Mouse (Mus musculus) embryonic stem cell, embryonic (primary cell): ENCODE data around the gene Setd1a.
"Not testable (repeated sequence)": the region's sequence is repeated elsewhere in the genome, so short reads cannot be mapped to it uniquely, and the experiment has no call there.

Source experiments
- CTCF ChIA-PET, 4 experiments: fragments of 300-600 bp in 2 of 4; fragments of 350-600 bp in 2 of 4; sonication (Branson Sonifier 250); formaldehyde crosslinking; loops; one replicate each; lab custom pipeline; 2022; ENCODE audit warnings: inconsistent platforms in 2 of 4; lab: Charles Lee
- POLR2A ChIA-PET, 4 experiments: fragments of 300-600 bp in 2 of 4; fragments of 350-600 bp in 2 of 4; sonication (Branson Sonifier 250); formaldehyde crosslinking; loops; one replicate each; lab custom pipeline; 2022; ENCODE audit warnings: antibody characterized with exemption in 4 of 4, inconsistent platforms in 1 of 4; lab: Charles Lee

Gene Setd1a

DNA sequence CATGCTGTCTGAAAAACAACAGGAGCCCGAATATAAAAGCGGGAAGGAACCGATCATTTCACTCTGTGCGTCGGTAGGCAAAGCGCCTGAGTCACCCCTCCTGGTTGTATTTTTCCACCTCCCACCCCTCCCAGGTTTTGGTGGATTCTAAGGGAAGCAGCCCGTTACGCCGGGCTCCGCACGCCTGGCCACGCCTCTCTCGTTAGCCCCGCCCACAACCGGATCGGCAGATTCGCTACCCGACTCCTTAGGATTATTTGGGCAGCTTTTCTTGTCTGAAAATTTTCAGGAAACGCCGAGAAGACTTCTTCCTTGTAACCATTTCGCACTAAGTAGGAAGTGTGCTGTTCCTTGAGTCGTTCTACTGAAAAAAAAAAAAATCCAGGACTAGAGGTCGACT is at the start of gene Setd1a:
Setd1a (plus strand) TSS at position 245 of the 400 bp plus-strand sequence.
- CTCF ChIA-PET, result interaction anchor here in 2 of 4 experiments (0.6 to 1.5 kb wide), 9 partner anchors 8 to 120 kb away, joined by 3 to 8 read pairs (median 4); partner anchors contain the start of gene Hsd3b7 (in 1 of the 2)
- POLR2A ChIA-PET, result interaction anchor here (0.5 to 7.6 kb wide), 89 partner anchors 8 to 958 kb away, joined by 3 to 56 read pairs (median 4); partner anchors contain the start of genes Hsd3b7 (in 4 of the 4), Fus (in 3 of the 4), Kat8 (in 3 of the 4) and Ctf1 (in 2 of the 4)

DNA sequence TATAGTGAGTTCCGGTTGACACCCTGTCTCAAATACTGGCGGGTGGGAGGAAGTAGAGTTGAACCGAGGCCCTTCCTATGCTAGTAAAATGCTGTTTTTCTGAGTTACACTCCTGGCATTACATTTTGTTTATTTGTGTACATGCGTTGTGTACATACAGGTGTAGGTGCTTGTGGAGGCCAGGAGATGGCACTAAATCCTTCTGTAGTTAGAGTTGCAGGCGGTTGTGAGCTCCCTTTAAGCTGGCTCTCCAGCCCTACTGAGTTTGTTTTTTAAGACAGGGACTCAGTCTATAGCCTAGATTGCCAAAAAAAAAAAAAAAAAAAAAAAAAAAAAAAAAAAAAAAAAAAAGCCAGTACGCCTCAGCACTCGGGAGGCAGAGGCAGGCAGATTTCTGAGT is 48.6 kb upstream of the Setd1a start:
- ChIA-PET CTCF (interaction anchor here (0.5 to 2.3 kb wide), 52 partner anchors 11 to 1325 kb away, joined by 3 to 19 read pairs (median 5); partner anchors contain the start of genes Fbxl19 (in 4 of the 4), Ctf1 (in 2 of the 4), Stx1b (in 1 of the 4) and Stx4a (in 1 of the 4)), POLR2A (interaction anchor here (0.5 to 2.6 kb wide), 32 partner anchors 8 to 1226 kb away, joined by 3 to 11 read pairs (median 3); partner anchors contain the start of genes Ccdc189 (in 1 of the 4), Ctf1 (in 1 of the 4), Fbxl19 (in 1 of the 4) and Rnf40 (in 1 of the 4))

DNA sequence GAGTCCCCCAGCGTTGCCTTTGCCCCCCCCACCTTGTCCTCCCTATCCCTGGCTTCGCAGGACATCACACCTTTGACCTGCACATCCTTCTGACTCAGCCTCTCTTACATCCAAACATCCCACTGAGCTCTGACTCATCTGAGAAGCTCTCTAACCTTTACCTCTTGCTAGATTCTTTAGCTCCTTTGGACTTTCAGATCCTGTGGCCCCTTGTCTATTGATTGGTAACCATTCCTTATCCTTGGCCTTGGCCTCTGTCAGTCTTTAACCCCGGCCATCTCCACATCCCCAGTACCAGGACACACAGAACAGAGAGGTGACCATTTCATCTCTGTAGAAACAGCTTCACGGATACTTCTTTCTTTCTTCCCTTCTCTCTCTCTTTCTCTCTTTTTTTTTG is 46.3 kb upstream of the Setd1a start:
- ChIA-PET CTCF (interaction anchor here in 2 of 4 experiments (0.6 to 1.7 kb wide), 4 partner anchors 18 to 86 kb away, joined by 3 to 5 read pairs (median 4); no protein-coding TSS in a partner anchor), POLR2A (interaction anchor here in 3 of 4 experiments (0.6 to 2.6 kb wide), 10 partner anchors 9 to 236 kb away, joined by 3 to 8 read pairs (median 4); partner anchors contain the start of genes Fbxl19 (in 2 of the 3) and Ctf1 (in 1 of the 3))

DNA sequence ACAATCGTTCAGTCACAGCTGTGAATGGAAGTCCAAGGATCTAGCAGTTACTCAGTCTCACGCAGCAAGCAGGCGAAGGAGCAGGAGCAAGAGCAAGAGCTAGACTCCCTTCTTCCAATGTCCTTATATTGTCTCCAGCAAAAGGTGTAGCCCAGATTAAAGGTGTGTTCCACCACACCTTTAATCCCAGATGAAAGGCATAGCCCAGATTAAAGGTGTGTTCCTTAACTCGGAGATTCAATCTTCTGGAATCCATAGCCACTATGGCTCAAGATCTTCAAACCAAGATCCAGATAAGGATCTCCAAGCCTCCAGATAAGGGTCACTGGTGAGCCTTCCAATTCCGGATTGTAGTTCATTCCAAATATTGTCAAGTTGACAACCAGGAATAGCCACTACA is 44.4 kb upstream of the Setd1a start, which contains the start of gene Ctf2:
Ctf2 (minus strand) TSS at position 101 of the 400 bp plus-strand sequence.
- POLR2A ChIA-PET, CTCF ChIA-PET: not testable (repeated sequence)

DNA sequence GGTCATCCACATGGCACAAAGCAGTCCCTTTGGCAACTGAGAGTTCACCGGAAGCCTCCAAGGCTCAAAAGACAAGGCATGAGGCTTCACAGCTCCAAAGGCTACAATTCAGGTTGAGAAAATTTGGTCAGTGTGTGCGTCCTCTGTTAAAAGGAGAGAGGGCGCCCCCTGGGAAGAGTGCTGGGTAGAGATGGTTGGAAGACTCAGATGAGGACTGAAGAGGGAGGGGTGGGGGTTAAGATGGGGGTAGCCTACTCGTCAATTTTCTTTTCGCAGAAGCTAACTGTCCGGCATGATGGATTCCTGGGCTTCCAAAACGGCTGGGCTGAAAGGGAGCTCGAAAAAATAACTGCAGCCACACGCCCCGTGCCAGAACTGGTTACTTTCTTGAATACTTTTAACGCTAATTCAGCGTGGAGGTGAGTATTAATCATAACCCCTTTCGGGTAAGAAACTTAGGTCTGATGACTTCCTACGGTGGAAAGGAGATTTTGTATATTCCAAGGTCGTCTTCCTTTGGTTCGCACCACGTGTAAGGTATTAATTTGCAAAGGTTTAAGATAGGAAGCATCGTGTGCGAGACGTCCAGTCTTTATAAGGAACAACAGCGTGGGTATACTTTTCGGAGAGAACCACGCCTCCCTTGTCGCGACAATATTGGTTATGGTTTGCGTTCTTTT is 32.0 kb upstream of the Setd1a start, which contains the start of gene Fbxl19:
Fbxl19 (plus strand) TSS at position 178 of the 680 bp plus-strand sequence.
- ChIA-PET CTCF (interaction anchor here (0.6 to 4.2 kb wide), 20 partner anchors 9 to 188 kb away, joined by 3 to 21 read pairs (median 5); partner anchors contain the start of genes Ctf1 (in 1 of the 4) and Zfp629 (in 1 of the 4)), POLR2A (interaction anchor here (0.6 to 5.7 kb wide), 29 partner anchors 9 to 286 kb away, joined by 3 to 39 read pairs (median 5); partner anchors contain the start of genes Ctf1 (in 3 of the 4), Kat8 (in 1 of the 4) and Setd1a (in 1 of the 4))

DNA sequence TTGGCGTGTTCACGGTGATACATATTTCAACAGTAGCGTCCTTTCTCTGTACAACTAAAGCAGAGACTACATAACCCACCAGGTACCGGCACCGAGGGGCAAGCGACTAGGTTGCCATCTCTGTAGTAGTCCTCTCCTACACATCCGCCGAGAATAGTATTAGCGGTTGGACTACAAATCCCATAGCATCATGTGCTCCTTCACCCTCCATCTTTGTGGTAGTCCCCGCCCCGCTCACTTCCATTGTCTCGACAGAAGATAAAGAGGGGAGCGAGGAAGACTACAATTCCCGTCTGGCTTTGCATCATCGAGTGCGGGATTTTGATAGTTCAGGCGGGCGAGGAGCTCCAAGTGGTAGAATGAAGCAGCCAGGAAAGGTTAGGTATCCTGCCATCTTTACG is 31.2 kb upstream of the Setd1a start:
- ChIA-PET CTCF (interaction anchor here in 3 of 4 experiments (0.6 to 4.2 kb wide), 12 partner anchors 17 to 88 kb away, joined by 3 to 21 read pairs (median 4); partner anchors contain the start of gene Ctf1 (in 1 of the 3)), POLR2A (interaction anchor here in 3 of 4 experiments (0.6 to 6.1 kb wide), 45 partner anchors 9 to 274 kb away, joined by 3 to 56 read pairs (median 4); partner anchors contain the start of genes Ctf1 (in 3 of the 3), Setd1a (in 3 of the 3), Orai3 (in 2 of the 3) and Ccdc189 (in 1 of the 3))

DNA sequence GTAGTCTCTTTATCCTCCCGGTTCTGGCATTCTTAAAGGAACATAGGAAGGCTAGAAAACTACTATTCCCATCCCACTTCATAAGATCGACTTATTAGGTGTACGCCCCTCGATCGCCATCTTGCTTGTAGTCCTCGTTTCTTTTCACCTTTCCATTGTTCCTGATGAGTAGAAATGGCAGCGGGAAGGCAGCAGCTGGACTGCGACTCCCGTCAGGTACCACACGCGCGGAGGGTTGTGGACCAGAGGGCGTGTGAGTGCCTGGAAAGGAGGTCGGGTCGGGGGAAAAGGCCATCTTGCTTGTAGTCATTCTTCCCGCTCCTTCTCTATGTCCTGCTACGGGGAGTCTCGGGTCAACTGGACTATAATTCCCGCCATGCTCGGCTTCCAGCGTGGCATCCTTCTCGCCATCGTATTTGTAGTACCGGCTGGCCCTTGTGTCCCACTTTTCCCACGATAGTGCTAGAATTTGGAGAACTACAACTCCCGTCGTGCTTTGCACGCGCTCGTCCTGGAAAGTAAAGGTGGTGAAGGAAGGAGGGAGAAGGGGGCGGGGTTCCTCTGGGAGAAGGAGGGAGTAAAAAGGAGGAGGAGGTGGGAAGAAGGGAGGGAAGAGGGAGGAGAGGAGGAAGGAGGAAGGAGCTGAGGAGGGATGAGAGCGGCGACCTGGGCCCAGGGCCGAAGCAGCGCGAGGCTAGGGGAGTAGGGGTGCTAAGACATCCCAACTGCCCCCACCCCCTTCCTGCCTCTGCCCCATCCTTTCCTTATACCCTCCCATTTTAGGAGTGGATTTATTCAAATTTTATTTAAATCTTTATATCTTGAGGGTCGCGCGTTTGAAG is 30.6 kb upstream of the Setd1a start:
- CTCF ChIA-PET, result interaction anchor here (0.5 to 4.2 kb wide), 19 partner anchors 15 to 663 kb away, joined by 3 to 21 read pairs (median 3); partner anchors contain the start of genes Bcl7c (in 1 of the 4), Ctf1 (in 1 of the 4) and Setd1a (in 1 of the 4)
- POLR2A ChIA-PET, result interaction anchor here in 3 of 4 experiments (0.6 to 6.1 kb wide), 57 partner anchors 9 to 275 kb away, joined by 3 to 56 read pairs (median 4); partner anchors contain the start of genes Ctf1 (in 3 of the 3), Setd1a (in 3 of the 3), Orai3 (in 2 of the 3) and Ccdc189 (in 1 of the 3)

DNA sequence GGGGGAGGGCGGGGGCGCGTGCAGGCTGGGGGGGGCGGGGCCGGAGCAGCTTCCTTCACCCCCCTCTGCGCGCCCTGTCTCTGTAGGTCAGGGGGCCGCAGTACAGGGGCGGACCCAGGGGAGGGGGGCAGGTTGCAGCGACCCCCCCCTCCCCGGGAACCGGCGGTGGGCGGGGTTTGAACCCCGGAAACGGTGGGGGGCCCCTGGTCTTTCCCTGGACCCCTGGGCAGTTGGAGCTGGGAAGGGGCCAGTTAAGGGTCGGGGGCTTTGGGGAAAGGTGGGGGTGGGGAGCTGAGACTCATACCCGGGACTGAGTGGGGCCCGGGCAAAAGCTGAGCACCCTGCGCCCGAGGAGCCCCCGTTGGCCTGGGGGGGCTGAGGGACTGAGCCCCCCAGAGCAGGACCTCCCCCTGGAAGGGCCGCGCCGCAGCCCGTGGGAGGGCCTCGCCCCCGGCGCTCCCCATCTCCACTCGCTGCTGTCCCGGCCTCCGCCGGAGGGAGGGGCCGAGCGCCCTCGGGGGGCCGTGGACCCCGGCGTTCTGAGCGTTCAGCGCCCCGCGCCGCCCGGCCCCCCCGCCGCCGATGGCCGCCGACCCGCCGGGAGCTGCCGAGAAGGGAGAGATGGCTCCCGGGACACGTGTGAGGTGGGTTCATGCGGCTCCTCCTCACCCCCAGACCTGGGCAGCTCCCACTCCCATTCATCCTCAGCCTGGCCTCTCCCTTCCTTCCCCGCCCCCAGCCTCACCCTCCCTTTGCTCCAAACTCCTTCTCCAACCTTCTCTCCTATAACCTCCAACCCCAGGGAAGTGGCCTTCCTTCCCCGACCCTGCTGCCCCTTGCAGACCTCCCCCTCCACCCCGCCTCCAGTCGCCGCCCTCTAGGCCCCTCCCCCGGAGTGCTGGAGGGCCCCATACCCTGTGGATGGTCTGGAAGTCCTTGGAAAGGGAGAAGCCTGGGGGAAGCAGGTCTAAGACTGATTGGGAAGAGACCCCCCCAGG is 29.7 kb upstream of the Setd1a start:
- ChIA-PET POLR2A (interaction anchor here (0.6 to 6.1 kb wide), 55 partner anchors 8 to 320 kb away, joined by 3 to 56 read pairs (median 4); partner anchors contain the start of genes Ctf1 (in 3 of the 4), Setd1a (in 3 of the 4), Kat8 (in 2 of the 4) and Orai3 (in 2 of the 4)), CTCF (interaction anchor here (0.5 to 4.2 kb wide), 13 partner anchors 14 to 662 kb away, joined by 3 to 21 read pairs (median 3); partner anchors contain the start of genes Bcl7c (in 1 of the 4), Ctf1 (in 1 of the 4) and Setd1a (in 1 of the 4))

DNA sequence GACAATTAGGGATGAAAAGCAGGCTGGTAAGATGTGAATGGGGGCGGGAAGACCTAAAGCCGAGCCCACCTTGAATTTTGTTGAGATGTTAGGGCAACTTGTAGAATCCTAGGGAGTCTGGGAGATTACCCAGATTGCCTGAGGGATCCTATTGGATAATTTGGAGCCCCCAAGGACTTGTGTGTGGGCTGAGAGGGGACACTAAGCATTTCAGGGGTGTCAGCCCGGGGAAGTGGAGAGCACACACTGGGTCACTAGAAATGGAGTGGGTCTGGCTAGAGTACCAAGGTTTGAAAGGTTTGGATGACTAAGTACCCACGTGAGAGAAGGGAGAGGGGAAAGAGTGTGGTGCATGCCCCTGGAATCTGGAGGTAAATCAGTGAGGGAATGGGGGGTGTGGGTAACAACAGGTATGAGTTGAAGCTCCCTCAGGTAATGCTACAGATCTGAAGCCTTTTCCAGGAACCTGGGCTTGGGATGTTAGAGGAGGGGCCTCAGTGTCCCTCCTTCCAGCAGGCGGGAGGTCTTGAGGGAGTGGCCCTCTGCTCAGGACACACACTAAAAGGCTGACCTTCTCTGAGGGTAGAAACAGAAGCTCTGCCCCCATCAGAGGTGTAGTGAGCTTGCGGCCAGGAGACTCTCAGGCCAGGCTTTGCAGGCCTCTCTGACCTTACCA is 28.8 kb upstream of the Setd1a start:
- CTCF ChIA-PET, result interaction anchor here in 3 of 4 experiments (0.5 to 1.5 kb wide), 7 partner anchors 13 to 567 kb away, joined by 3 to 4 read pairs (median 3); partner anchors contain the start of genes Bcl7c (in 1 of the 3) and Setd1a (in 1 of the 3)
- POLR2A ChIA-PET, result interaction anchor here in 3 of 4 experiments (0.5 to 6.1 kb wide), 27 partner anchors 8 to 391 kb away, joined by 3 to 56 read pairs (median 7); partner anchors contain the start of genes Ctf1 (in 2 of the 3), Setd1a (in 2 of the 3), Kat8 (in 1 of the 3) and Orai3 (in 1 of the 3)

DNA sequence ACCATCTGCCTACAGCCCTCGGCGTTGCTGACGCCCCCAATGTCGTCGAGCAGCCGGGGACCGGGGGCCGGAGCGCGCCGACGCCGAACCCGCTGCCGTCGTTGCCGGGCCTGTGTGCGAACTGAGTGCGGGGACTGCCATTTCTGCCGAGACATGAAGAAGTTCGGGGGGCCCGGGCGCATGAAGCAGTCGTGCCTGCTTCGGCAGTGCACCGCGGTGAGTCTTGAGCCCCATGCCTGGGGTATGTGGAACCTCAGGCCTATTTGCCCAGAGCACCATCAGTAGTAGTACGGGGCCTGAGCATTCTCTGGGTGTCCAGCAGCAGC is 28.3 kb upstream of the Setd1a start:
- ChIA-PET POLR2A (interaction anchor here in 3 of 4 experiments (0.5 to 6.1 kb wide), 16 partner anchors 8 to 390 kb away, joined by 3 to 56 read pairs (median 4); partner anchors contain the start of genes Setd1a (in 2 of the 3), Ctf1 (in 1 of the 3) and Orai3 (in 1 of the 3)), CTCF (interaction anchor here in 2 of 4 experiments (0.5 to 1.5 kb wide), 4 partner anchors 73 to 567 kb away, joined by 3 read pairs; no protein-coding TSS in a partner anchor)

DNA sequence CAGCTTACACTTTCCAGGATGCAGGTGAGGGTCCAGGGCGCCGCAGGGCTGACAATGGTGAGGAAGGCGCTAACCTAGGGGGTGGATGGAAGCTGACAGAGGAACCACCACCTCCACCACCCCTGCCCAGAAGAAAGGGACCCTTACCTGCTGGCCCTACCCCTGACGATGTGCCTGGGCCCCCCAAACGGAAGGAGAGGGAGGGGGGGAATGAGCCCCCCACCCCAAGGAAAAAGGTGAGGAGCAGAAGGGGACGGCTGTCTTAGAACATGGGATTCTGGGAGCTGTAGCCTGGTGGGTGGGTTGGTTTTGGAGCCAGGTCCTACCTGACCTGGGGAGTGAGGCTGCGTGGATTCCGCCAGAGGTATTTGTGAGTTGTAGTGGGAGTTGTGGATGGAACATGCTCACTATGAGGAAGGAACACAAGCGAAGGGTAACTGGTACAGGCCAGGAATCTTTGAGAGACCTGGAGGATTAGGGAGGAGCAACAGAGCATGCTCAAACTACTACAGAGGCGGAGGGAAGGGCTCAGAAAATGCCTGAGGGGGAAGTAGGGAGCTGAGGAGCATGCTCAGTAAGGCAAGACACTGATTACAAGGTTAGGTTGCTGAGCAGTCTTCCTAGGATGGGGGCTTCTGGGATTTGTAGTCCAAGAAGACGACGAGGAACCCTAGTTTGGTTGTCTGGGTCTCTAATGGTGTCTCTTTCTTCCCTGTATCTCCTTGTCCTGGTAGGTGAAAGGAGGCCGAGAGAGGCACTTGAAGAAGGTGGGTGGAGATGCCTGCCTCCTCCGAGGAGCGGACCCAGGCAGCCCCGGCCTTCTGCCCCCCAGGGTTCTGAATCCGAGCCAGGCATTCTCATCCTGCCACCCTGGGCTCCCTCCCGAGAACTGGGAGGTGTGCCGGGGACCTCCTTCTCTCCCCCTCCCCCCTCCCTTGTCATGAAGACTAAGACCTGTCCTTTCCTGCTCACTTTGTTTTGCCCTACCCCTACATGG is 26.0 kb upstream of the Setd1a start:
- CTCF ChIA-PET, result interaction anchor here in 3 of 4 experiments (0.6 to 1.4 kb wide), 5 partner anchors 51 to 94 kb away, joined by 3 to 7 read pairs (median 4); no protein-coding TSS in a partner anchor
- POLR2A ChIA-PET, result interaction anchor here (0.5 to 6.1 kb wide), 18 partner anchors 8 to 145 kb away, joined by 3 to 56 read pairs (median 4); partner anchors contain the start of genes Ctf1 (in 1 of the 4), Gm21974 (in 1 of the 4), Hsd3b7 (in 1 of the 4) and Setd1a (in 1 of the 4)

DNA sequence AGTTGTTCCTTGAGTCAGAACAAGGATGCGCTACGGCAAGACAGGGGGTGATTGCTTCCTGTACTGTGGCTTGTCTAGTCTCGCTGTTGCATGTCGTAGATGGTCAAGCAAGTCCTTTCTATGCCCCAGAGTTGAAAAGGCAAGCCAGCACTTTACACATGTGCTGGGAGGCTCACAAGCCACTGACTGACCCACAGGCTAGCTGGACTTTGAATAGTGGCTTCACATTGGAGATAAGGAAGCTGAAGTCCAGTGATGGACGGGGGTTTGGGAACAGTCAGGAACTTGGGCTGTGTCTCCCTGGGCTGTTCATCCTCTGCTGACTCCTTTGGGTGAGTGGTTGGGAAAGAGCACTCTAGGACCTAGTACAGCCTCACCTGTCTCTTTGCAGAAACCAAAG is 24.9 kb upstream of the Setd1a start:
- POLR2A ChIA-PET, result interaction anchor here in 3 of 4 experiments (0.9 to 3.9 kb wide), 14 partner anchors 10 to 216 kb away, joined by 3 to 17 read pairs (median 4); partner anchors contain the start of genes Setd1a (in 2 of the 3), Fus (in 1 of the 3) and Orai3 (in 1 of the 3)
- CTCF ChIA-PET, result interaction anchor here in 3 of 4 experiments (0.6 to 1.4 kb wide), 5 partner anchors 9 to 90 kb away, joined by 3 to 5 read pairs (median 4); no protein-coding TSS in a partner anchor

DNA sequence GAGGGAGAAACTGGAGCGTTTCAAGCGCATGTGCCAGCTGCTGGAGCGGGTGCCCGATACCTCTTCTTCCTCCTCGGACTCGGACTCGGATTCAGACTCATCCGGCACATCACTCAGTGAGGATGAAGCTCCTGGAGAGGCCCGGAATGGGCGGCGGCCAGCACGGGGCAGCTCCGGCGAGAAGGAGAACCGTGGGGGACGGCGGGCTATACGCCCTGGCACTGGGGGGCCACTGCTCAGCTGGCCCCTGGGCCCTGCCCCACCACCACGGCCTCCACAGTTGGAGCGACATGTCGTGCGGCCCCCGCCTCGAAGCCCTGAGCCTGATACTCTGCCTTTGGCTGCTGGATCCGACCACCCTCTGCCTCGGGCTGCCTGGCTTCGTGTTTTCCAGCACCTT is 24.4 kb upstream of the Setd1a start:
- ChIA-PET CTCF (interaction anchor here in 3 of 4 experiments (0.6 to 1.9 kb wide), 7 partner anchors 8 to 90 kb away, joined by 3 to 5 read pairs (median 4); partner anchors contain the start of genes Bcl7c (in 1 of the 3) and Fbxl19 (in 1 of the 3)), POLR2A (interaction anchor here in 3 of 4 experiments (0.6 to 3.9 kb wide), 18 partner anchors 11 to 251 kb away, joined by 3 to 17 read pairs (median 4); partner anchors contain the start of genes Setd1a (in 2 of the 3), Fus (in 1 of the 3) and Orai3 (in 1 of the 3))
